Mouse (Mus musculus) heart, adult 11 months (tissue): ENCODE results near the gene Zdhhc14.

ENCODE experiments used
- DNase-seq: peaks from one replicate; pipeline ENCODE4 v3.0.0; 2022

Gene Zdhhc14

GRCm38 (mm10) chr17:5685324-5685723 lies 193.0 kb downstream of the Zdhhc14 start:
- DNase-seq = peak; percentile 84

GRCm38 (mm10) chr17:5687810-5688209 lies 195.5 kb downstream of the Zdhhc14 start:
- peak; percentile 11 for DNase-seq

- no peak for DNase-seq
These were observed 195.9 kb downstream of the Zdhhc14 start for GRCm38 (mm10) chr17:5688222-5688621.

GRCm38 (mm10) chr17:5688669-5689068 lies 196.3 kb downstream of the Zdhhc14 start:
- no peak for DNase-seq

- DNase-seq = peak; percentile 83
These were observed 198.6 kb downstream of the Zdhhc14 start for GRCm38 (mm10) chr17:5690746-5691535.

GRCm38 (mm10) chr17:5692661-5693060 lies 200.3 kb downstream of the Zdhhc14 start:
- peak; percentile 84 for DNase-seq

GRCm38 (mm10) chr17:5693256-5693655 lies 200.9 kb downstream of the Zdhhc14 start:
- DNase-seq = peak; percentile 88

- peak; percentile 82 for DNase-seq
These were observed 206.2 kb downstream of the Zdhhc14 start for GRCm38 (mm10) chr17:5698447-5699096.

GRCm38 (mm10) chr17:5710320-5711104 lies 218.2 kb downstream of the Zdhhc14 start:
- DNase-seq = no peak

- no peak for DNase-seq
These were observed 219.5 kb downstream of the Zdhhc14 start for GRCm38 (mm10) chr17:5711861-5712260.

- DNase-seq = no peak
These were observed 220.8 kb downstream of the Zdhhc14 start for GRCm38 (mm10) chr17:5713141-5713540.

GRCm38 (mm10) chr17:5716912-5717311 lies 224.6 kb downstream of the Zdhhc14 start:
- DNase-seq = no peak

GRCm38 (mm10) chr17:5718768-5719387 lies 226.5 kb downstream of the Zdhhc14 start:
- DNase-seq = no peak

- DNase-seq = no peak
These were observed 230.4 kb downstream of the Zdhhc14 start for GRCm38 (mm10) chr17:5722802-5723201.

- no peak for DNase-seq
These were observed 231.3 kb downstream of the Zdhhc14 start for GRCm38 (mm10) chr17:5723601-5724189.

GRCm38 (mm10) chr17:5729587-5730125 lies 237.3 kb downstream of the Zdhhc14 start:
- DNase-seq = no peak

GRCm38 (mm10) chr17:5730538-5730937 lies 238.2 kb downstream of the Zdhhc14 start:
- DNase-seq = peak; percentile 92

GRCm38 (mm10) chr17:5733400-5733799 lies 241.0 kb downstream of the Zdhhc14 start:
- DNase-seq = no peak

GRCm38 (mm10) chr17:5741061-5741460 lies 248.7 kb downstream of the Zdhhc14 start:
- no peak for DNase-seq

GRCm38 (mm10) chr17:5744016-5744415 lies 251.7 kb downstream of the Zdhhc14 start:
- peak; percentile 84 for DNase-seq

GRCm38 (mm10) chr17:5746378-5746777 lies 254.0 kb downstream of the Zdhhc14 start:
- DNase-seq = peak; percentile 84
